Mouse (Mus musculus) lung, adult 2 months (tissue): Measurements from ENCODE around the gene Smoc2.

Experiments
- CTCF ChIP-seq: fragments of 200-500 bp; IDR thresholded peaks from 2 replicates; pipeline ENCODE4 v1.5.1; 2011; ENCODE audit warnings: mild to moderate bottlenecking, low read length, control low read depth; ENCODE audit not compliant: insufficient read depth
- POLR2A ChIP-seq: fragments of 200-500 bp; IDR thresholded peaks from 2 replicates; pipeline ENCODE4 v1.6.1; 2011; ENCODE audit warnings: low read depth, mild to moderate bottlenecking, control low read depth, low read length, borderline replicate concordance; ENCODE audit errors: extremely low read depth

DNA sequence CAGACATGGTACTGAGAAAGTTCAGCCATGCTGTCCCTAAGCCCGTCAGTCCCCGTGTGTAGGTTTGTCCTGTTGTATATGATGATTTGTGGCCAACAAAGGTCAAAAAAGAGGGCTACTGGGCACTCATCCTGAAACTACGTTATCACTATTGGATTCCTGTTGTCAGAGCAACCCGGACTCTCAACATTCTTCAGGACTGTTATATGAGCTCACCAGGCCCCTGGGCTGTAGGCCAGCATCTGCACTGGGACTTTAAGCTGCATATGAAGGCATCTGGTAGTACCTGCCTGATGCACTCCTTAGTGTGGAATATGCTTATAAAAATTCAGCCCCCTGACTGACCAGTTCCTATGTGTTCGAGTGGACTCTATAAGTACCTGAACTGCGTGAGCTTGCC is 105.7 kb downstream of the Smoc2 start:
- TF ChIP-seq CTCF, result no peak
- no peak for TF ChIP-seq POLR2A
